Mouse (Mus musculus) common myeloid progenitor, adult 5-6 weeks (primary cell): Measurements from ENCODE around the gene Zfp341. TPM values are rescaled to one million over a fixed set of nuclear protein-coding genes. Genes with fewer than 3 reads are reported as not detected.

Experiments
- ATAC-seq: replicated peaks from 2 replicates; pipeline ENCODE4 v1.8.0; 2016; ENCODE audit warnings: low read depth, mild to moderate bottlenecking, moderate TSS enrichment, inconsistent platforms; ENCODE audit not compliant: poor library complexity, severe bottlenecking
- total RNA-seq: library from RNA; stranded (forward); fragments of 200-1000, 187-1606 nt; gene quantifications from 2 replicates; pipeline ENCODE4 v1.2.3, GENCODE M21; 2017

Gene Zfp341
- total RNA-seq, 1 experiment from 2014 or later, result 0.87 TPM

DNA sequence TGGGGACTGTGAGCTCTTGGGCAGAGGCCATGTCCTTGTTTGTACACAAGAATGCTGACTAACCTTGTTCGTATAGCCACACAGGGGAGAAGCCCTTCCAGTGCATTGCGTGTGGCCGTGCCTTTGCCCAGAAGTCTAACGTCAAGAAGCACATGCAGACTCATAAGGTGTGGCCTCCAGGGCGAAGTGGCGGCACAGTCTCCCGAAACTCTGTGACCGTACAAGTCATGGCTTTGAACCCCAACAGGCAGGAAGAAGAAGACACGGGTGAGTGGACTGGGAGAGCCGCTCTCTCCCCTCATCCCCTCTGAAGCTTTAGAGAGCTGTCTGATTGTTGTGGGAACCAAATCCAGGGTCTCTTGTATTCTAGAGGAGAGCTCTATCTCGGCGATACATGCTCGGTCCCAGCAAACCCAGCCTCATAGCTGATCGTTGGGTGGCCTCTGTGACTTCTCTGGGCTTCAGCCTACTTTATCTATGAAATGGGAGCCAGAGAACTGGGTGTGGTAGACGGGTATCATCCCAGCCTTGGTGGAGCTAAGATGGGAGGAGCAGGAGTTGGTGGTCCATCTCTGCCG, 19.2 kb downstream of the Zfp341 start:
- no peak; the same call in 1 of the 2 replicates for ATAC-seq

DNA sequence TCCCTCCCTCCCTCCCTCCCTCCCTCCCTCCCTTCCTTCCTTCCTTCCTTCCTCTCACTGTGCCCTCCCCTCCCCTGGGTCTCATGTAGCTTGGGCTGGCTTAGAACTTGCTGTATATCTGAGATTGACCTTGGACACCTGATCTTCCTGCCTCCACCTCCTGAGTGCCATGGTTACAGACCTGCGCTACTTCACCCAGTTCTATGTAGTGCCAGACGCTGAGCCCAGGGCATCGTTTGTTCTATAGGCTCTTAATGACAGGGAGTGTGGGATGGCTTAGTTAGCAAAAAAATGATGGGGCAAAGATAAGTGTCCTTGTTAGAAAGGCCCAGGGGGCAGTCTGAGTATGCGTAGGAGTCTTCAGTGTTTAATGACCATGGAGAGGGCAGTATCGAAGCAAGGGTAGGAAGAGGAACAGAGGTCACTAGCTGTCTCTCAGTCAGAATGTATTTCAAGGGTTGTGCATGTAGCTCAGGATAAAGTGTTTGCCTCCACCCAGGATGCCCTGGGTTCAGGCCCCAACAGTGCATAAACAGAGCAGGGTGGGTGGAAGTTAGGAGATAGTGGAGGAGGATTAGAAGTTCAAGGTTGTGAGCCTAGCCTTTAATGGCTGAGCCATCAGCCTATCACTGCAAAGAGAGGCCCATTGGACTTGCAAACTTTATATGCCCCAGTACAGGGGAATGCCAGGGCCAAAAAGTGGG, 20.1 kb downstream of the Zfp341 start:
- ATAC-seq, result no peak

DNA sequence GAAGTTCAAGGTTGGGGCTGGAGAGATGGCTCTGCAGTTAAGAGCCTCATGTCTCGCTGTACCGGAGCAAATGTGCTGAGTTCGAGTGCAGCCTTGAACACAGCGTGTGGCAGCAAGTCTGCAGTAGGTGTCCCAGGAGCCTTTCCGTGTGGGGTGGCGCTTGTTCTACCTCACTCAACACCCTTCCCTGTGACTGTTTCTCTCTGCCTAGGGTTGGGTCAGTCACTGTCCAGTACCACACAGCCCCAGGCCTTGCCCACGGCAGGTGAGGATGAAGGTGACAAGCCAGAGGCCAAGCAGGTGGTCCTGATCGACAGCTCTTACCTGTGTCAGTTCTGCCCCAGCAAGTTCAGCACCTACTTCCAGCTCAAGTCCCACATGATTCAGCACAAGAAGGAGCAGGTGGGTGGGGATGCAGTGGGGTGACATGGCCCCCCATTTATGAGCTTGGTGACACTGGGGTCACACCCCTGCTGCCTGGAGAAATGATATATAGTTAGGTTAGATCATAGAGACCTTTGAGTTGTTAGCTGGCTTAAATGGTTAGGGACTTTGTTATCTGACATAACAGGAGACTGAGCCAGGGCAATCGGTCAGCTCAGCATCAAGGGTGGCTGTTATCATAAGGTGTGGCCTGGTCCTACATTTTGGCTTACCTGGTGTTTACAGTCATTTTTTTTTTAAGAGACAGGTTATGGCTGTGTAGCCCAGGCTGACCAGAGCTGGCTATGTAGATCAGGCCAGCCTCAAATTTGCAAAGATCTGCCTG, 21.0 kb downstream of the Zfp341 start:
- no peak for ATAC-seq

- no peak for ATAC-seq
Measured at GRCm38 (mm10) chr2:154635826-154636225, 22.7 kb downstream of the Zfp341 start.

- no peak for ATAC-seq
Measured at GRCm38 (mm10) chr2:154638521-154638920, 25.4 kb downstream of the Zfp341 start.

GRCm38 (mm10) chr2:154639115-154639514, 26.0 kb downstream of the Zfp341 start:
- no peak for ATAC-seq

DNA sequence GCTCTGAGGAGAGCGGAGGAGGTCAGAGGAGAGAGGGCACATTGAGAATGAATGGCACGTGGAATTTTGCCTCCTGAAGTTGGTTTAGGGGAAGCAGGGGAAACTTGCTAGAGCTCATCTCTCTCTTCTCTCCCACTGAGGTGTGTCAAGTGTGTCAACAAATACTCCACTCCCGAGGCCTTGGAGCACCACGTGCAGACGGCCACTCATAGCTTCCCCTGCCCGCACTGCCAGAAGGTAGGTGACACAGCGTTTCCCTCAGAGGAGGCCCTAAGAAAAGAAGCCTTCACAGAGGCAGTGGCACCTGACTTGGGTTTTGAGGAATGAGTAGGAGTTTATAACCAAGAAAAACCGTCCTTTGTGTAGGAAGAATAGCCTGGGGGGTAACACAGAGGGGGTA, 28.1 kb downstream of the Zfp341 start:
- ATAC-seq, result no peak

DNA sequence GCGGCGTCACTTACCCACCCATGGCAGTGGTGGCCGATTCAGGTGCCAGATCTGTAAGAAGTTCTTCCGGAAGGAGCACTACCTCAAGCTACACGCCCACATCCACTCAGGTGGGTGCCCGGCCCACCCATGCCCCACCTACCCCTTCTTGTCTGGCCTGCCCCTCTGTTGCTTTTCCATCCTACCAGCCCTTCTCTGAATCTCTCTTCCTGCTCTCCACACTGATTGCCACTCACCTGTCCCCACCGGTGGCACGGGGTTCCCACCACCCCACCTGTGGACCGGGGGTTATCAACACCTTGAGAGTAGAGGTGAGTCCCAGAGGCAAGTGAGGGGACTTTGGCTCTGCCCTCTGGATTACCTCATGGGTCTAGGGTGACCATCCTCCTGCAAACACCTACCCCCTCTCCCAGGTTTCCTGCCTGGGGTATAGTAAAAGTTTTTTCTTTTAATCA, 28.9 kb downstream of the Zfp341 start:
- no peak for ATAC-seq

GRCm38 (mm10) chr2:154642712-154643385, 29.8 kb downstream of the Zfp341 start:
- ATAC-seq, result no peak

GRCm38 (mm10) chr2:154646634-154647033, 33.5 kb downstream of the Zfp341 start:
- ATAC-seq, result peak; percentile 74

GRCm38 (mm10) chr2:154648086-154648485, 35.0 kb downstream of the Zfp341 start:
- peak; percentile 56 for ATAC-seq

DNA sequence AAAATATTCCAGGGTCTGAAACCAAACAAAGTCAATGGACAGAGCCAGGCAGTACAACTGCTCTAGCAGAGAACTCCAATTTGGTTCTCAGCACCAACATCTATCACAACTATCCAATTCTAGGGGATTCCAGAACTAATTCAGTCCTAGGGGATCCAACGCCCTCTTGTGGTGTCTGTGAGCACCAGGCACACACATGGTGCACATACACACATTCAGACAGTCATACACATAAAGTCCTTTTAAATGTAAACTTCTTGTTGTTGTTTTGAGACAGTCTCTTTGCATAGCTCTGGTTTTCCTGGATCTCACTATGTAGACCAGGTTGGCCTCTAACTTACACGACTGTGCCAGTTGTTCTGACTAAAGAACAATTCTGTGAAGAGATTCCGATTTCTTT, 37.3 kb downstream of the Zfp341 start:
- no peak for ATAC-seq

DNA sequence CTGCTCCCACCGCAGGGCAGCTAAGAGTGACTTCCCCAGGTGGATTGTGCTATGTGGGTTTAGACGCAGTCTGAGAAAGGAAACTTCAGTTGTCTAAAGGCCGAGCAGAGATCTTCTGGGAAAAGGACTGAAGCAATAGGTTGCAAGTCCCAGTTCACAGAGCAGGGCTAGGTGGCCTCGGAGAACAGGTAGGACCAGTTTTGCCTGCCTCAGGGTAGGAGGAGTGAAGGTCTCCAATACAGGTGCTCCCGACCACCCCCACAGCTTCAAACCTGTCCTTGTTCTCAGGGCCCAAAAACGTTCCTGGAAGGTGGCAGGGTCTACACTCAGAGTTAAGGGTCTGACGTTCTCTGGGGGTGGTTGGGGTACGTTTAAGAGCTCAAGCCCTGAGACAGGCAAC, 38.3 kb downstream of the Zfp341 start, which contains the start of gene Chmp4b:
Chmp4b (plus strand) TSS at position 343 of the 400 bp plus-strand sequence.
- no peak for ATAC-seq

DNA sequence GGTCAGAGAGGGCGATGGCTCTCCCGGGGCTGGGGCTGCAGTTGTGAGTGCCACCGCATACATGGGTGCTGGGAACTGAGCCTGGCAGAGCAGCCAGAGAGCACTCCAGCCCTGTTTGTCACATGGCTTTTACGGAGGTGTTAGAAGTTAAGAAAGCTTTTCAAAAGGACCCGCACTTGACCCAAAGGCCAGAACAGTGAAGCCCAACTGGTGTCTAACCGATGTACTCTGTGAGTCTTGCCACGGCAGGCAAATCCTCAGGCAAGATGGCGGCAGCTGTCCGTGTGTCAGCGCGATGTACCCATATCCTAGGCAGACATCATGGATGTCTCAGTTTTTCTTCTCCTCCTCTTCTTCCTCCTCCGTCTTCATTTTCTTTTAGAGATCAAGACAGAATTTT, 41.9 kb downstream of the Zfp341 start:
- no peak for ATAC-seq

DNA sequence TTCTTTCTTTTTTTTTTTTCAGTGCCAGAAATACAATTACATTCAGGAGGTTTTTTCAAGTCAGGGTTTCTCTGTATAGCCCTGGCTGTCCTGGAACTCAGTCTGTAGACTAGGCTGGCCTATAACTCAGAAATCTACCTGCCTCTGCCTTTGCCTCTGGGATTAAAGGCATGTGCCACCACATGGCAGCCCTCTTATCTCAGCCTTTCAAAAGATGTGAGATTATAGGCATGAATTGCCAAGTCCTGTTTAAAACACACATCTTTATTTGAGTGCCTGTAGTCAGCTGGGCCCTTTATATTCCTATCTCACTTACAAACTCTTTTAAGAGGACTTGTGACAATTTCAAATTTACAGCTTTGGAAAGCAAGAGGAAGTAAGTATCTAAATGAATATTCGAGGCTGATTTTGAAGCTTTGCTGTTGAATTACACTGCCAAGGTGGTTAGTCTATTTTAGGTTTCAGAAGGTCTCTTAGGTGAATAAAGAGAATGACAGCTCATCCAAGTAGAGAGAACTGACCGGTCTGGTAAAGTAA, 42.8 kb downstream of the Zfp341 start:
- ATAC-seq, result no peak

DNA sequence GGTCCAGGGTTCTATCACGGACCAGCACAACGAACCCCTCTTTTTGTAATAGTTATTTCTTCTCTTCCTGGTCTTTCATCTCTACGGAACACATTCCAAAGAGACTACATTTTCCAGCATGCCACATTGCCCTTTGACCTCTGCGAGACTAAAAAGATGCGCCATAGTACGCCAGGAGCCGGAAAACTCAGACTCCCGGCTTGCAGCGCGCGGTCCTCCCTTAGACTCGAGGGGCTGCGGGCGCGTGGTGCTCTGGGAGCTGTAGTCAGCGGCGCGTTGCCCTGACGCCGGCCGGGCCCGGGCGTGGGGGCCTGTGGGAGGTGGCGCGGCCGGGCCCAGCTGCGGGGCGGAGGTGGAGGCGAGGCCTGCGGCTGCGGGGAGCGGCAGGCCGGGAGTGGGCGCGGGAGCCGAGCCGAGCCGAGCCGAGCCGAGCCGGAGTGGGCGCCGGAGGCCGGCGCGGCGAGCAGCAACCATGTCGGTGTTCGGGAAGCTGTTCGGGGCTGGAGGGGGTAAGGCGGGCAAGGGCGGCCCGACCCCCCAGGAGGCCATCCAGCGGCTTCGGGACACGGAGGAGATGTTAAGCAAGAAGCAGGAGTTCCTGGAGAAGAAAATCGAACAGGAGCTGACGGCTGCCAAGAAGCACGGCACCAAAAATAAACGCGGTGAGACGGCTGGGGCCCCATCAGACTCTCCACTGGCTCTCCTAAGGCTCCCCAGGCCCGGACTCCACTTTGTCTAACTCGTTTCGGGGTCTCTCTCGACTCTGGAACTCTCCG, 43.8 kb downstream of the Zfp341 start:
- ATAC-seq, result peak; percentile 88

GRCm38 (mm10) chr2:154657486-154658237, 44.6 kb downstream of the Zfp341 start:
- ATAC-seq, result peak; percentile 75

GRCm38 (mm10) chr2:154659070-154659469, 46.0 kb downstream of the Zfp341 start:
- no peak for ATAC-seq
